8 mouse cellular contexts compared by ENCODE assay signal in genomic region chr5:52565214-52565812, GRCm38 (mm10). TPM values are rescaled to one million over a fixed set of nuclear protein-coding genes. Genes with fewer than 3 reads are reported as not detected.
DNase-seq lines count a peak whose midpoint lies in the region; ATAC-seq and TF ChIP-seq lines count a peak whose summit lies in the region.

No protein-coding gene starts in this region.

- no peaks in the 10 kb centered on the region for H3K4me1 ChIP-seq in liver, embryonic 11.5 days (replicated peaks; ENCODE audit: control insufficient read depth, insufficient read depth, low read length)
- no peaks in the 10 kb centered on the region; the same call in 1 of the 2 replicates for H3K4me1 ChIP-seq in embryonic fibroblast, embryonic 13.5 days (ENCODE audit: control insufficient read depth, insufficient read depth, low read length)
- peaks cover 12% of the 10 kb centered on the region for H3K4me1 ChIP-seq in limb, embryonic 14.5 days (ENCODE audit: control insufficient read depth, insufficient read depth, low read length)
- H3K4me1 ChIP-seq in stomach, embryonic 14.5 days (ENCODE audit: control insufficient read depth, insufficient read depth, low read length), result peaks cover 8% of the 10 kb centered on the region; the same call in 1 of the 2 replicates

- H3K4me3 ChIP-seq in liver, embryonic 11.5 days (ENCODE audit: low read depth, low read length), result peak overlapping the region; percentile 53
- H3K4me3 ChIP-seq in embryonic fibroblast, embryonic 13.5 days (ENCODE audit: insufficient read depth, low read length), result peak overlapping the region; percentile 12; the same call in 1 of the 2 replicates
- peak overlapping the region; percentile 58 for H3K4me3 ChIP-seq in limb, embryonic 14.5 days (replicated peaks; ENCODE audit: low read length)
- H3K4me3 ChIP-seq in stomach, embryonic 14.5 days (ENCODE audit: low read depth, low read length), result peak overlapping the region; percentile 60

- TF ChIP-seq CTCF in embryonic fibroblast, embryonic 13.5 days (IDR thresholded peaks at IDR 0.05; ENCODE audit: borderline replicate concordance, insufficient read depth, low read length), result no peak

- peak overlapping the region; percentile 78 for H3K4me2 ChIP-seq in liver, embryonic 11.5 days
- H3K4me2 ChIP-seq in limb, embryonic 14.5 days (replicated peaks; ENCODE audit: low read depth, low read length, severe bottlenecking), result peak overlapping the region; percentile 90
- peak overlapping the region; percentile 90 for H3K4me2 ChIP-seq in stomach, embryonic 14.5 days (replicated peaks; ENCODE audit: low read depth, low read length)

- H3K36me3 ChIP-seq in liver, embryonic 11.5 days (ENCODE audit: control insufficient read depth, insufficient read depth, low read length), result no peaks in the 10 kb centered on the region
- H3K36me3 ChIP-seq in limb, embryonic 14.5 days (ENCODE audit: control insufficient read depth, insufficient read depth, low read length), result no peaks in the 10 kb centered on the region
- no peaks in the 10 kb centered on the region for H3K36me3 ChIP-seq in stomach, embryonic 14.5 days (ENCODE audit: control insufficient read depth, insufficient read depth, low read length)

- ATAC-seq in liver, embryonic 11.5 days (replicated peaks; ENCODE audit: low FRiP score), result peak; percentile 39; the same call in 1 of the 2 replicates
- peak; percentile 28; the same call in 1 of the 2 replicates for ATAC-seq in limb, embryonic 14.5 days (ENCODE audit: low FRiP score, low read depth)
- peak; percentile 37 for ATAC-seq in stomach, embryonic 14.5 days (ENCODE audit: insufficient number of reproducible peaks, insufficient read depth, low FRiP score, low read depth)

- no peak overlapping the region for H3K27ac ChIP-seq in liver, embryonic 11.5 days (ENCODE audit: low read depth, low read length)
- H3K27ac ChIP-seq in embryonic fibroblast, embryonic 13.5 days (ENCODE audit: insufficient read depth, low read length), result no peak overlapping the region
- no peak overlapping the region for H3K27ac ChIP-seq in limb, embryonic 14.5 days (replicated peaks; ENCODE audit: low read depth, low read length)
- peak overlapping the region; percentile 55; the same call in 1 of the 2 replicates for H3K27ac ChIP-seq in stomach, embryonic 14.5 days (ENCODE audit: low read length)

- DNase-seq in liver, embryonic 11.5 days (ENCODE audit: low spot score), result peak; percentile 31
- no peak for DNase-seq in liver
- no peak for DNase-seq in limb, embryonic 14.5 days (ENCODE audit: low spot score)
- no peak for DNase-seq in left cerebral cortex, postnatal 36 days (ENCODE audit: low spot score in 2 of 2)
- no peak for DNase-seq in urinary bladder, postnatal 36 days (ENCODE audit: low spot score in 2 of 2)
- no peak for DNase-seq in gastrocnemius, postnatal 25 days

- intact Hi-C loops in left cerebral cortex, postnatal 36 days (cut with DNase I), result loop anchor here (5.0 to 10.0 kb wide), 2 partner anchors 52 to 89 kb away; no protein-coding TSS in a partner anchor

- WGBS in liver, embryonic 11.5 days, result 9% methylated on average over 17 of the region's 17 CpGs
- WGBS in limb, embryonic 14.5 days, result 3% methylated on average over 16 of the region's 17 CpGs
- 3% methylated on average over 17 of the region's 17 CpGs for WGBS in stomach, embryonic 14.5 days

- TF ChIP-seq POLR2A in embryonic fibroblast, embryonic 13.5 days (IDR thresholded peaks at IDR 0.05; ENCODE audit: low read depth, low read length), result no peak
- TF ChIP-seq POLR2A in limb, embryonic 14.5 days (IDR thresholded peaks at IDR 0.05; ENCODE audit: borderline replicate concordance, extremely low read depth, insufficient read depth, insufficient read length), result no peak

- no peaks in the 10 kb centered on the region for H3K9me3 ChIP-seq in liver, embryonic 11.5 days (ENCODE audit: control insufficient read depth, low read length)
- no peaks in the 10 kb centered on the region for H3K9me3 ChIP-seq in limb, embryonic 14.5 days (ENCODE audit: control insufficient read depth, low read length)
- H3K9me3 ChIP-seq in stomach, embryonic 14.5 days (ENCODE audit: control insufficient read depth, low read depth, low read length), result peaks cover 5% of the 10 kb centered on the region; the same call in 1 of the 2 replicates

- no peak overlapping the region for H3K9ac ChIP-seq in liver, embryonic 11.5 days (ENCODE audit: low read depth, low read length)
- H3K9ac ChIP-seq in limb, embryonic 14.5 days (ENCODE audit: low read depth, low read length, severe bottlenecking), result peak overlapping the region; percentile 65
- H3K9ac ChIP-seq in stomach, embryonic 14.5 days (replicated peaks; ENCODE audit: low read depth, low read length), result peak overlapping the region; percentile 65

- peaks cover 39% of the 10 kb centered on the region for H3K27me3 ChIP-seq in liver, embryonic 11.5 days (replicated peaks; ENCODE audit: control insufficient read depth, insufficient read depth, low read length)
- H3K27me3 ChIP-seq in limb, embryonic 14.5 days (ENCODE audit: control insufficient read depth, insufficient read depth, low read length), result no peaks in the 10 kb centered on the region; the same call in 1 of the 2 replicates
- no peaks in the 10 kb centered on the region for H3K27me3 ChIP-seq in stomach, embryonic 14.5 days (ENCODE audit: control insufficient read depth, insufficient read depth, low read length)

RNA-seq across cellular contexts. Expression of gene Lgi2, which starts 0.9 kb away (rescaled TPM):
- 0.84 and 1.0 TPM in 2 replicates for polyA plus RNA-seq in liver, embryonic 11.5 days (2014; fragmentation: Nextera tagmentation; extraction: Ambion mirVana)
- polyA plus RNA-seq in embryonic fibroblast, embryonic 13.5 days (2011; ENCODE audit: insufficient read length, low read depth, missing spikeins), result 1.4 and 7.4 TPM in 2 replicates
- polyA plus RNA-seq in limb, embryonic 14.5 days (2012; rRNA removed), result 6.9 and 7.3 TPM in 2 replicates
- polyA plus RNA-seq in limb, embryonic 14.5 days (2014; fragmentation: Nextera tagmentation; extraction: Ambion mirVana), result 3.6 and 3.7 TPM in 2 replicates
- 17.2 and 17.5 TPM in 2 replicates for polyA plus RNA-seq in stomach, embryonic 14.5 days (2014; fragmentation: Nextera tagmentation; extraction: Ambion mirVana)
- total RNA-seq in left cerebral cortex, postnatal 36 days (2021), result 10 to 100 TPM; 52.5 to 56.3 TPM
- 1 to 10 TPM; 1.4 TPM for total RNA-seq in gastrocnemius, postnatal 25 days (2021)
